Mouse (Mus musculus) olfactory bulb, adult 2 months (tissue): Measurements from ENCODE around the gene Hdhd3. TPM values are rescaled to one million over a fixed set of nuclear protein-coding genes. Genes with fewer than 3 reads are reported as not detected.

Source experiments
- H3K27ac ChIP-seq: fragments of 200-500 bp; 2 replicates; pipeline ENCODE4 v1.5.1; 2012; ENCODE audit warnings: low read depth, low read length; ENCODE audit not compliant: insufficient read depth
- H3K4me1 ChIP-seq: fragments of 200-500 bp; 2 replicates; pipeline ENCODE4 v1.6.1; 2012; ENCODE audit warnings: low read length; ENCODE audit not compliant: control insufficient read depth, insufficient read depth
- H3K4me3 ChIP-seq: fragments of 200-500 bp; 2 replicates; pipeline ENCODE4 v1.5.1; 2012; ENCODE audit warnings: mild to moderate bottlenecking, low read depth, low read length, moderate library complexity; ENCODE audit not compliant: insufficient read depth
- CTCF ChIP-seq: fragments of 200-500 bp; IDR thresholded peaks from 2 replicates; pipeline ENCODE4 v1.5.1; 2012; ENCODE audit warnings: low read depth, mild to moderate bottlenecking, low read length, moderate library complexity; ENCODE audit not compliant: insufficient read depth
- POLR2A ChIP-seq: fragments of 200-500 bp; IDR thresholded peaks from 2 replicates; pipeline ENCODE4 v1.6.1; 2012; ENCODE audit warnings: mild to moderate bottlenecking, low read depth, low read length, moderate library complexity; ENCODE audit not compliant: insufficient read depth
- WGBS: fragments of 180-500 bp; shearing (Covaris S2); methylation state at CpG from one replicate; pipeline ENCODE4 v1.1.7; 2018; 5-methylcytosine and 5-hydroxymethylcytosine counted together
- polyA plus RNA-seq: library from polyadenylated mRNA; stranded (reverse); fragments of >200 nt; gene quantifications from 2 replicates; pipeline ENCODE4 v1.2.4, GENCODE M21; 2012; ENCODE audit warnings: low replicate concordance; ENCODE audit not compliant: missing spikeins, insufficient read depth, insufficient read length

The Hdhd3 gene
- polyA plus RNA-seq, 1 experiment = not detected

GRCm38 (mm10) chr4:62516579-62516978, 13.3 kb upstream of the Hdhd3 start:
- Histone ChIP-seq H3K27ac (no peak overlapping the region), H3K4me3 (no peak overlapping the region), H3K4me1 (peaks cover 20% of the 10 kb centered on the region)
- TF ChIP-seq POLR2A (no peak), CTCF (no peak)
- WGBS = 84% methylated on average over 1 of the region's 1 CpGs

DNA sequence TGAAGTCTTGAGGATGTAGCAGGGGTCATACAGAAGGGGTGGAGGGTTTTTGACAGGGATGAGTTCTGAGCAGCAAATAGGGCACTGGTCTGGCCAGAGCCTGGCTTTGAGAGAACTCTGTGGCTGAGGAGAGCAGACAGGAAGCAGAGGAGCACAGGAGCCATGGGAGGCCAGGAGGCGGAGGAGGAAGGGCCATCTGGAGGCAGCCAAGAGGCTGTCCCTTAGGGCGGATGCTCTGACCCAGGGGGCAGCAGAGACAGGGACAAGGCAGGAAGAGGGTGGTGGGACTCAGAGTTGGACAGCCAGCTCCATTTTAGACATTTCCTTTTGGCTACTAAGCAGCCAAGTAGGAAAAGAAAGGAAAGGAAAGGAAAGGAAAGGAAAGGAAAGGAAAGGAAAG, 12.8 kb upstream of the Hdhd3 start:
- TF ChIP-seq POLR2A (no peak), CTCF (no peak)
- 56% methylated on average over 2 of the region's 2 CpGs for WGBS
- no peak overlapping the region for H3K27ac ChIP-seq
- no peak overlapping the region for H3K4me3 ChIP-seq
- H3K4me1 ChIP-seq = peaks cover 20% of the 10 kb centered on the region

- Histone ChIP-seq H3K27ac (no peak overlapping the region), H3K4me3 (no peak overlapping the region), H3K4me1 (peaks cover 20% of the 10 kb centered on the region)
- TF ChIP-seq CTCF (no peak), POLR2A (no peak)
- 80% methylated on average over 3 of the region's 3 CpGs for WGBS
Observed at GRCm38 (mm10) chr4:62515490-62515889, 12.2 kb upstream of the Hdhd3 start.

DNA sequence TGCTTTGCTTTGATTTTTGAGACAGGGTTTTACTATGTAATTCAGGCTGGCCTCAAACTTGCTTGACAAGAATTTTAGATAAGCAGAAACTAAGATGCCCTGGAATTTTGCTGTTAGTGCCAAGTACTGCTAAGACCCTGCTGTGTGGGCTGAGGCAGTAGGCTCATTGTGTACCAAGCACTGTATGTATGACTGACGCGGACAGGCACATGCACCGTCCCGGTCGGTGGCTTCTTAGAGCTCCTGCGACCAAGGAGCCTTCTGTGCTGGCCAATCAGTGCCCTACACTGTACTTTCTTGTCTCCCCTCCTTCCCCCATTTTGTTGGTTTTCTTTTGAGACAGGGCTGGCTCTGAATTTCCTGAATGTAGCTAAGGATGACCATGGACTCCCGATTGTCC, 11.7 kb upstream of the Hdhd3 start:
- H3K4me1 ChIP-seq = peaks cover 20% of the 10 kb centered on the region
- H3K27ac ChIP-seq = no peak overlapping the region
- TF ChIP-seq POLR2A (no peak), CTCF (no peak)
- 82% methylated on average over 7 of the region's 7 CpGs for WGBS
- no peak overlapping the region for H3K4me3 ChIP-seq

- TF ChIP-seq CTCF (no peak), POLR2A (no peak)
- 44% methylated on average over 11 of the region's 11 CpGs for WGBS
- Histone ChIP-seq H3K4me3 (no peak overlapping the region), H3K27ac (no peak overlapping the region), H3K4me1 (peaks cover 24% of the 10 kb centered on the region)
Observed at GRCm38 (mm10) chr4:62513998-62514506, 10.8 kb upstream of the Hdhd3 start.

GRCm38 (mm10) chr4:62509946-62510345, 6.7 kb upstream of the Hdhd3 start:
- Histone ChIP-seq H3K27ac (no peak overlapping the region), H3K4me1 (peaks cover 12% of the 10 kb centered on the region), H3K4me3 (no peak overlapping the region)
- 70% methylated on average over 11 of the region's 11 CpGs for WGBS
- TF ChIP-seq CTCF (no peak), POLR2A (no peak)

- no peak overlapping the region for H3K4me3 ChIP-seq
- no peak overlapping the region for H3K27ac ChIP-seq
- WGBS = 51% methylated on average over 5 of the region's 5 CpGs
- peaks cover 9% of the 10 kb centered on the region for H3K4me1 ChIP-seq
- TF ChIP-seq CTCF = no peak
- no peak for TF ChIP-seq POLR2A
Observed at GRCm38 (mm10) chr4:62508839-62509238, 5.6 kb upstream of the Hdhd3 start.

DNA sequence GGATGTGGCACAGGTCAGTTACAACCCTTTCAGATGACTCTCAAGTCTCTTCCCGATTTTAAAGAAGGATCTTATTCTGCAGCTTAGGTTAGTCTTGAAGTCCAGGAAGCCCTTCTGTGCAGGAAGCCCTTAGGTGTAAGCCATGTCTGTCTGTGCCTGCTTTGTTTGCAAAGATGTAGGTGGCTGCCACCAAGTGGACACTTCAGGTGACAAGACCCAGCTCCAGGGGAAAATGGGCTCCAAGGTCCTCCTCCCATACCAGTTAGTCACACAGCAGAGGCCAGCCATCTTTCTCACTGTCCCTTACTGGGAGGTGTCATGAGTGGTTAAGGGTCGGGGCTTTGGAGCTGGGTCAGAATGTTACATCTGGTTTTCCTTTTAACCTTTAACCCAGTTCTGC, 3.5 kb upstream of the Hdhd3 start:
- Histone ChIP-seq H3K27ac (no peak overlapping the region), H3K4me3 (no peak overlapping the region), H3K4me1 (peaks cover 12% of the 10 kb centered on the region)
- 71% methylated on average over 2 of the region's 2 CpGs for WGBS
- TF ChIP-seq POLR2A (no peak), CTCF (no peak)

DNA sequence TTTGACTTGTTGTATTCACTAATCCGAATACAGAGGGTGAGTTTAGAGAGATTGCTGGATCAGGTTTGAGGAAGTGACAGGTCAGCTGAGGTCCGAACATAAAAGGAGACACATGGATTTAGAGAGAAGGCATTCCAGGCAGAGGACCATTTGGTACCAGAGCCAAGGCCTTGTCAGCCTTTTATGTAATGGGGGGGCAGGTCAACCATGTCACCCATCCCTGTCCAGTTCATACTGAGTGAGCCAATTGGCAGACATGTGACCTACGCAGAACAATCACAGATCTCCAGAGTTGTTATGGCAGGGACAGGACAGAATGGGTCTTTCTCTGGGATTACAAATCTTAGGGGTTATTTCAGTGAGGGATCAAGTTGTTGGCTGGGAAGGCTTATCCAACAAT, 2.7 kb upstream of the Hdhd3 start:
- WGBS = 82% methylated on average over 3 of the region's 3 CpGs
- peaks cover 16% of the 10 kb centered on the region for H3K4me1 ChIP-seq
- TF ChIP-seq CTCF = no peak
- no peak for TF ChIP-seq POLR2A
- H3K4me3 ChIP-seq = no peak overlapping the region
- H3K27ac ChIP-seq = no peak overlapping the region

DNA sequence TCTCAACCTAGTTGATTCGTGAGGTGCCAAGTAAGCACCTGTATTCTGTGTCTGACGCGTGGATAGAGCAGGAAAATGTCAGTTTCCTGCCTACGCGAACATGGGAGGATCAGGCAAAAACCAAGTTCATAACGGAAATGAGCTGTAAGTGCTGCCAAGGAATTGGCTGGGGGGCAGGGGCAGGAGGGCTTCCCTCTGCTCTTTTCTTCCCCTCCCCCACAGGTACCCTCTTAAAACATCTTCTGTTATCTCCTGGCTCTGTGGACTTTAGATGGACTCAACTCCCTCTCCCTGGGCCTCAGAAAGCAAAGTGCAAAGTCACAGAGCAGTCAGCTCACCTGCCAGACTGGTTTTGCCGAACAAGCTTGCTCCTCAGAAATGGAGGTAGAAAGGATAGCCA, 298 bp downstream of the Hdhd3 start:
- H3K4me1 ChIP-seq = peaks cover 8% of the 10 kb centered on the region; the same call in 1 of the 2 replicates
- no peak overlapping the region for H3K27ac ChIP-seq
- TF ChIP-seq POLR2A = no peak
- no peak for TF ChIP-seq CTCF
- H3K4me3 ChIP-seq = no peak overlapping the region
- 83% methylated on average over 7 of the region's 7 CpGs for WGBS
